Mouse (Mus musculus): ENCODE measurements at regions not wholly inside any gene's neighbourhood (a gene's known extent, or its start where the extent isn't known, plus 50 kb on each side); places are given as distances from the start of the nearest gene placed in this dataset.

DNA sequence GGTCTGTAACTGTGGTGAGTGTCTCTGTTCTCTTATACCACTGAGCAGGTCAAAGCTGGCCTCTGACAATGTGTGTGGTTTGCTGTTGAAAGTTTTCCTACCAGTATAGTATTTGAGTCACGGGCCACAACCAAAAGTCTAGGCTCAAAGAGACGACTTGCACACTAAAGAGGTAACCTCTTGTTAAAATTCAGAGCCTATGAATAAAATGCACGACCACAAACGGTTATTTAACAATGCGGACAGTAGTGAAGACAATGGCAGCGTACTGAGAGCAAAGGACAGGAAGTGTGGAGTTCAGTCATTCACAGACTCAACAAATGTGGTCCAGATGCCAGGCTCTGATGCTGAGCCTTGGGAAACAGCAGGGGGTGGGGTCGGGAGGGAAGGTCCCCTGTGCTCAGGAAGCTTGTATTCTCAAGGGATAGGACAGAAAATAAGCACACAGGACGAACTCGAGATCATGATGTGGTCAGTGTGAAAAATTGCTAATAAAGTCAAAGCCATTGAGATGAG, 160.2 kb upstream of the Spdye4c start:
- DNase-seq (ENCODE audit: low spot score): no peak

- DNase-seq (ENCODE audit: low spot score): no peak
These were observed 159.3 kb upstream of the Spdye4c start for GRCm38 (mm10) chr2:128431751-128432150.

DNA sequence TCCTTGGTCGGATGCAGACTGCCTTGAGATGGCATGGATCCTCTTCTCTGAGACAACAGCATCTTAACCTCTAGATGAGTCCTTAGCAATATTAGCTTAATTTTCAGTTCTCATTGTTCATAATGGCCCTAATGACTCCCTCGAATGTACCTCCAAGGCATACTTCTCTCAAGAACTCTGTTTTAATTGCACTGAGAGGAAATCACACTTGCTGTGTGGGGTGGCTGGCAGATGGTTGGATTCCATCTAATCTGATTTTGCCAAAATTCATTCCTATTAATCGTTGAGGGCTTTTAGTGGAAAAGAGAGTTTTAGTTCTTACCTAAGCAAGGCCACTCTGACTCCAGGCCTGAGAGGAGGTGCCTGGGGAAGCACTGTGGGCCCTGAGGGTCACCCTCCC, 158.3 kb upstream of the Spdye4c start:
- DNase-seq (ENCODE audit: low spot score): no peak

DNA sequence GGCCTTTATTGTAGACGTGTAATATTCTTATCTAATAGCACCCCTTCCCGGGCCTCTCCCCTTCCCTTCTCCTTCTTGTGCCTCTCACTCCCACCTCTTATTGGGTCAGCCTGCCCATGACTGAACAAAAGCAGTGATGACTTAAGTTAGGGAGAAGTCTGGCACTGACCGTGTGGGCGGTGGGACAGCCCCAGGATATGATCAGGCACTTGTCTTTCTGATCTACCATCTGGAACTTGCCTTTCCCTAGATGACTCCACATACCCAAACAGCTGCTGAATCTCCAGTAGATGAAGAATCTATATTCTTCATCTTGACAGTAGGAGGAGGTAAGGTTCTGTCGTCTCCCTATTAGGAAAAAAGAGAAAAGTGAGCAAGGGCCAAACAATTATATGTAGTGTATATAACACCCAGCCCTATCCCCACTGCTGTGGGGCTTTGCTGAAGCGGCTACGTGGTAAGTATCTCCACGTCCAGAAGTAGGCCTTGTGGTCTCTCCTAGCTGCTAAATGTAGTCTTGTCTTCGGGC, 157.4 kb upstream of the Spdye4c start:
- DNase-seq (ENCODE audit: low spot score): no peak

- no peak for DNase-seq (ENCODE audit: low spot score)
These were observed 156.6 kb upstream of the Spdye4c start for GRCm38 (mm10) chr2:128434200-128434977.

DNA sequence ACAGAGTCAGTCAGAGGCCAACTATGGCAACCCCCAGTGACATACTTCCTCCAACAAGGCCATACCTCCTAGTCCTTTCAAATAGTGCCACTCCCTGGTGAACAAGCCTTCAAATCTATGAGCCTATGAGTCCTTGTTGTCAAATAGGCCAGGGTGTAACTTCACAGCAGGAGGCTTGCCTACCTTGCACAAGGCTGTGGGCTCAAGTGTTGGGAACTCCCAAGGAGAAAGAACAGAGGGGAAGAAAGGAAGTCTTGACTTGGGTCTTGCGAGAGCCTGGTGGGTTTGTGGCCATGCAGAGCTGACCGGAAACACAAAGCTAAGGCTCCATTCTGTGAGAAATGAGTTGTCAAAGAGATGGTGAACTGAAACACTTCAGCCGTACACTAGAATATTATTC, 154.6 kb upstream of the Spdye4c start:
- no peak for DNase-seq (ENCODE audit: low spot score)

DNA sequence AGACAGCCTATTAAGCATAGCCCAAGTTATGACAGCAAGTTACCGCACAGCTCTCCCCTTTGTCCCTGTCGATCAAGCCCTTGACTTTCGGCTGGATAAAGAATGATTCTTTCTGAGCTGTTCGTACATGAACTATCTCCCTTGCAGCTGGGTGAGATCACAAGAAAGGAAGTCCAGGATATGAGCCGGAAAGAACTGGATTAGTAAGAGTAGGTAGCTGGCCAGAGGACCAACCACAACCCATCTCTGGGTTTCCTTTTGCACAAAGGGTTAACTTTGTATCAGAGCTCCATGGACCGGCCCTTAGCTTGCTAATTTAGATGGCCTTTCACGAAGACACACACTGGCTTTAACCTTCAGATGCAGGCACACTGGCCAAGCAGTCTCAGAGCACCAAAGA, 153.3 kb upstream of the Spdye4c start:
- DNase-seq (ENCODE audit: low spot score): no peak

GRCm38 (mm10) chr2:128438161-128438822, 152.7 kb upstream of the Spdye4c start:
- DNase-seq (ENCODE audit: low spot score): no peak

GRCm38 (mm10) chr2:128438897-128439296, 152.1 kb upstream of the Spdye4c start:
- no peak for DNase-seq (ENCODE audit: low spot score)

- DNase-seq (ENCODE audit: low spot score): no peak
These were observed 146.4 kb upstream of the Spdye4c start for GRCm38 (mm10) chr2:128444599-128445011.

DNA sequence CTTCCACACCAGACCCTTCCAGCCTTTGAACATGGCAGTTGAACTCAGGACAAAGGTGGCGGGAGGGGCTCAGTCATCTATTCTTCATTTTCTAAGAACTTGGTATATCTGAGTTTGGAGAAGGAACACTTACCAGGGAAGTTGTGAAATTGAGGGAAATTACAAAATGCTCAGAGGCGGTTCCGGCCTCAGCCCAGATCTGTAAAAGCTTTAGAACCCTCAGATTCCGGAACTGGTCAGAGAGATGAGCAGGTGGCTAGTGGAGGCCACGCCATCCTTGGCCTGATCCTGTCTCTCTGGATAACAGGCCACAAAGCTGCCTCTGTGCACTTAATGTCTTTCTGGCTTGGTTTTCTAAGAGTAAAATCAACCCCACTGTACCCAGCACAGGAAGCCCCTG, 145.6 kb upstream of the Spdye4c start:
- DNase-seq (ENCODE audit: low spot score): no peak

DNA sequence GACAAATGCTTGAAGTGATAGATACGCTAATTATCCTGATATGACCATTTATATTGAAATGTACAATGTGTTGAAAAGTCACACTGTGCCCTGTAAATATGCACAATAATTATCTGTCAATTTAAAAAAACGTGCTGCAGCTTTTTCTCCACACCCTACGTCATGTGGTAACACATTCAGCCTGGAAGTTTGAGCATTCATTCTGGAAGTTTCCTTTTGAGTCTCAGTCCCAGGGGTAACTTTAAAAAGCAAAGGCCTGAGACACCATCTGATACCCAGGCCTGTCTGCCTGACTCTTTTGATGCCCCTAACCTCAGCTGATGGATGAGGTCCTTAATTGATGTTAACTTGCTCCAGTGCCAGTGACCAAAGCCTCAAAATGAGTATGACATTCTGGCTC, 141.7 kb upstream of the Spdye4c start:
- no peak for DNase-seq (ENCODE audit: low spot score)

DNA sequence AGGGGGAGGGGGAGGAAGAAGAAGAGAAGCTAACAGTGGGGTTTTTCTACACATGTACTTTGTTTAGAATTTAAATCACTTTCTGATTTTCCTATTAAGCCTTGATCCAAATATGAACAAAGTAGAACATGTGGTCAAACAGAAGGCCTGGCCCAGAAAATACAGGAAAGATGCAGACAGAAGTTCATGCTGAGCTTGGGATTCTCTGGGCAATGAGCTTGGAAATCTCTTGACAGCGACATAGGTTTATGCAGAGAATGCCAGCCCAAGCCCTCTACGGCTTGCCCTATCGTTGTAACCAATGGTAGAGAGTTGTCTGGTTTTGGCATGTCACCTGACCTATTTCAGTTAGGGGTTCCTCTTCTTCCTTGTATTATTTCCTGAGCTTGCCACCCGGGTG, 141.0 kb upstream of the Spdye4c start:
- no peak for DNase-seq (ENCODE audit: low spot score)

DNA sequence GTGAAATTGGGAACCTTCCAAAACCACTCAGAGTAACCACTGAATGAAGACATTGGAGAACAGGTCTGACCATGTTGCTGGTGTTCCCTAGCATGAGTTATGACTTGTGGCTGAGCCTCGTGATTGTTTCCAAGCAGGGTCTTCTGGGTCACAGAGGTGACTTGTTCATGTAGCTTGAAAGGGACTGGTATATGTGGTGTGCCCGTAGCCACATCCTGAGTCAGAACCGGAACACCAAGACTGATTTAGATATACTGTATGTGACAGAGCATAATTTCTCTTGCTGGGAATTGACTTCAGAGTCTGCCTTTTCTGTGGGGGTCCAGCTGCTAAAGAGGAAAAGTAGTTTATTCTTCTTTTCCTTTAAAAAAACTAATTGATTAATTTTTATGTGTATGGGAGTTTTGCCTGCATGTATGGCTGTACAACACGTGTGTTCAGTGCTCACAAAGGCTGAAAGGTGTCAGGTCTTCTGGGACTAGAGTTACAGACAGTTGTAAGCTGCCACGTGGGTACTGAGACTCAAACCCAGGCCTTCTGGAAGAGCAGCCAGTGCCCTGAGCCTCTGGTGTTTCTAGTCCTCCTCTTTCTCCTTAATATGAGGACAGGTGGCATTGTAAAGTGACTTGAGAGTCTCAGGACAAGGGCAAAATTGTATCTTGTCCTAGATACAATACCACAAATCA, 139.3 kb upstream of the Spdye4c start:
- peak; percentile 56 for DNase-seq (ENCODE audit: low spot score)

DNA sequence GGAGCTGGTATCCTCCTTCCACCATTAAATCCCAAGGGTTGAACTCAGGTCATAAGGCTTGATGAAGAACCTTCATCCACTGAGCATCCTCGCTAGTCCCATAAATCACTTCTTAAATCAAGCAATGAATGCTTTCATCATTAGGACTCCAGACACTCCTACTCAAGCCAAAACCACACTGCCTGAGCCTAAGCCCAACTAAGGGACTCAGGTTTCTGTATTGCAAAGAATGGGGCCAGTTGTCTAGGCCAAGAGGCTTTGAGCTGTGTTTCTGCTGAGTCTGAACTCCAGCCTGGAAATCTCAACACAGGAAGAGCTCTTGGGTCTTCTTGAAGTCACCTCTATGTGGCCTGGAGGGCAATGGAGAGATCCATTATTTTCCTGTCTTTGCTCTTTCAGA, 138.4 kb upstream of the Spdye4c start:
- no peak for DNase-seq (ENCODE audit: low spot score)

GRCm38 (mm10) chr2:128454509-128454908, 136.5 kb upstream of the Spdye4c start:
- no peak for DNase-seq (ENCODE audit: low spot score)

GRCm38 (mm10) chr2:128457591-128458209, 133.3 kb upstream of the Spdye4c start:
- DNase-seq (ENCODE audit: low spot score): no peak

GRCm38 (mm10) chr2:128465214-128465984, 125.6 kb upstream of the Spdye4c start:
- no peak for DNase-seq (ENCODE audit: low spot score)

DNA sequence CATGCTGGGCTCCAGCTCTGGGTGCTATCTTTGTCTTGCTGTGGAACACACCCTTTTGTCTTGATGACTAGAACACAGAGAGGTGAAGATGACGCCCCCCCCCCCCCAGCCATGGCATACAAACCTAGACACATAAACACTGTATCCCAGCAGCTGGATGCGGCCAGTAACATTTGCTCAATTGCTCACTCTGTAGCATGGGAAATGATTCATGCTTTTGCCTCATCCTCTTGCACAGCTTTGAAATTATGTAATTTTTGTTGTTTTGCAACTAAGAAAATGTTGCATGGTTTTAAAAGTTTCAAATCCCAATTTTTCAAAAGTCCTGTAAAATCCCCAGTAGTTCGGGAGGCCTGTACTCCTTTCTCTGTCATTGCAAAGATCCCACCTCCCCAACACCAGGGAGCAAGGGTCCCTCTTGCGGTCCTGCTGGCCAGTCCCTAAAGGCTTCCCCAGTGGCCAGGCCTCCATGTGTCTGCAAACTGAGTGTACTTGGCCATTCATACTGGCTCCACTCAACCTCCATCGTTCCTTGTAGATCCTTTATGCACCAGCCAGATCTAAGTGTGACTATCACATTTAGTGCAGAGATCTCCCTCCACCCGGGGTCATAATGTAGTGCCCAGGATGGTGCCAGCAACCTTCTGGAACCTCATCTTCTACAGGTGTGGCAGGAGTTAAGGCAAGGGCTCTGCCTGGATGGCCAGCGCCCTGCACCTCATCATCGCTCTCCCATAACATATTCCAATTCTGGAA, 123.3 kb upstream of the Spdye4c start:
- no peak for DNase-seq (ENCODE audit: low spot score)

- DNase-seq (ENCODE audit: low spot score): no peak
These were observed 122.7 kb upstream of the Spdye4c start for GRCm38 (mm10) chr2:128468323-128468722.

Data from thymus, postnatal 0 days (tissue).